Mouse (Mus musculus) ES-E14 (cell line): Measurements from ENCODE around the gene Pask. TPM values are rescaled to one million over a fixed set of nuclear protein-coding genes. Genes with fewer than 3 reads are reported as not detected.

Experiments
- DNase-seq: peaks from one replicate; pipeline ENCODE4 v3.0.0-alpha.2; 2013; ENCODE audit warnings: low read depth, low spot score
- H3K27ac ChIP-seq: 2 replicates; pipeline ENCODE4 v1.5.1; 2012; ENCODE audit warnings: low read depth, mild to moderate bottlenecking, low read length, moderate library complexity, mixed read lengths; ENCODE audit not compliant: poor library complexity, insufficient read depth, severe bottlenecking
- H3K36me3 ChIP-seq: 2 replicates; pipeline ENCODE4 v1.6.1; 2012; ENCODE audit warnings: mild to moderate bottlenecking, low read length, moderate library complexity, mixed read lengths; ENCODE audit not compliant: control insufficient read depth, poor library complexity, insufficient read depth, severe bottlenecking
- H3K4me1 ChIP-seq, 2 experiments: fragments of 150-350 bp in 1 of 2; sonication (generic) in 1 of 2; 2 replicates each; pipeline ENCODE4 v1.6.1; 2012; ENCODE audit warnings: low read length in 2 of 2, mild to moderate bottlenecking in 1 of 2, mixed read lengths in 1 of 2; ENCODE audit not compliant: control insufficient read depth in 2 of 2, insufficient read depth in 2 of 2, poor library complexity in 1 of 2
- H3K4me3 ChIP-seq, 2 experiments: fragments of 150-350 bp in 1 of 2; sonication (generic) in 1 of 2; 2 replicates each; pipeline ENCODE4 v1.5.1; 2012; ENCODE audit warnings: low read length in 2 of 2, low read depth in 1 of 2, mild to moderate bottlenecking in 1 of 2, mixed read lengths in 1 of 2; ENCODE audit not compliant: insufficient read depth in 1 of 2, poor library complexity in 1 of 2, severe bottlenecking in 1 of 2
- H3K9ac ChIP-seq: 2 replicates; pipeline ENCODE4 v1.6.1; 2012; ENCODE audit warnings: low read depth, mild to moderate bottlenecking, low read length, mixed read lengths; ENCODE audit not compliant: poor library complexity, insufficient read depth, severe bottlenecking
- H3K9me3 ChIP-seq: fragments of 150-350 bp; sonication (generic); 2 replicates; pipeline ENCODE4 v1.6.1; 2012; ENCODE audit warnings: low read depth, mild to moderate bottlenecking, low read length; ENCODE audit not compliant: control insufficient read depth, insufficient read depth
- CHD2 ChIP-seq: IDR thresholded peaks from 2 replicates; pipeline ENCODE4 v1.6.1; 2014; ENCODE audit warnings: mild to moderate bottlenecking, low read depth, low read length, inconsistent platforms
- HCFC1 ChIP-seq: IDR thresholded peaks from 2 replicates; pipeline ENCODE4 v1.6.1; 2012; ENCODE audit warnings: low read length, inconsistent platforms, borderline replicate concordance; ENCODE audit not compliant: insufficient read depth
- MAFK ChIP-seq: IDR thresholded peaks from 2 replicates; pipeline ENCODE4 v1.6.1; 2014; ENCODE audit warnings: mild to moderate bottlenecking, low read depth, low read length, inconsistent platforms; ENCODE audit not compliant: insufficient read depth
- ZC3H11A ChIP-seq: IDR thresholded peaks from 2 replicates; pipeline ENCODE4 v1.6.1; 2012; ENCODE audit warnings: low read depth, mild to moderate bottlenecking, inconsistent platforms, low read length, borderline replicate concordance
- ZNF384 ChIP-seq: IDR thresholded peaks from 2 replicates; pipeline ENCODE4 v1.6.1; 2012; ENCODE audit warnings: low read depth, low read length, inconsistent platforms
- in situ Hi-C, 2 experiments: fragments of 600-800 bp; cut with MboI; formaldehyde crosslinking; loops; one replicate each; pipeline ENCODE4 v1.15.1; 2025; ENCODE audit warnings: low sequenced_read_pairs in 2 of 2, inconsistent platforms in 1 of 2; ENCODE audit not compliant: unreplicated experiment in 2 of 2
- total RNA-seq: library from RNA; depleted of rRNA; stranded (reverse); fragments of 300-350 nt; gene quantifications from 2 replicates; pipeline ENCODE4 v1.2.3, GENCODE M21; 2012

The Pask gene
- total RNA-seq, 1 experiment: 34.4 TPM

DNA sequence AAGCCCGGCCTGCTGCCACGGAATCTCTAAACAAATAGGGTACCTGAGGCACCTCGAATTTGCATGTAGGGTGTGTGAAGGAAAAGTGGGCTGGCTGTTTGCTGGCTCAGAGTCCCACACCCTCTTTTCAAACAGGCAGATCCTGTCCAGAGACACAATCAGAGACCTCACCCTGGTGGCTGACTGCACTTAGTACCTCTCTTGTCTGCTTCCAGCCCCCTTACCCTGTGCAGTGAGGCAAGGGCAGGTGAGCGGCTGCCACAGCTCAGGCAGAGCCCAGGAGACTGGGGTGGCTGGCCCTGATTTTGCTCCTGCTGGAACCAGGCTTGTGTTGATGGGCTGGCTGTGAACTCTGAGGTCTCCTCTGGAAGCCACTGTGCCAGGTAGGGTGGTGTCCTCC lies 30.4 kb upstream of the Pask start, which contains the start of gene Ano7:
TSS of gene Ano7 (plus strand) at position 266 of the 400 bp plus-strand sequence.
- in situ Hi-C loops: no loop called here
- Histone ChIP-seq H3K4me3 (no peak within 1 kb of the TSS), H3K27ac (no peak within 1 kb of the TSS), H3K36me3 (no peaks in the 10 kb centered on the region), H3K9ac (no peak within 1 kb of the TSS), H3K4me1 (peaks cover 0 to 8% of the 10 kb centered on the region in 2 experiments; a peak in 2 of 4 replicates), H3K9me3 (no peaks in the 10 kb centered on the region)
- DNase-seq: no peak
- no peak for TF ChIP-seq MAFK
- no peak for TF ChIP-seq CHD2
- TF ChIP-seq HCFC1: no peak
- TF ChIP-seq ZC3H11A: no peak
- no peak for TF ChIP-seq ZNF384

DNA sequence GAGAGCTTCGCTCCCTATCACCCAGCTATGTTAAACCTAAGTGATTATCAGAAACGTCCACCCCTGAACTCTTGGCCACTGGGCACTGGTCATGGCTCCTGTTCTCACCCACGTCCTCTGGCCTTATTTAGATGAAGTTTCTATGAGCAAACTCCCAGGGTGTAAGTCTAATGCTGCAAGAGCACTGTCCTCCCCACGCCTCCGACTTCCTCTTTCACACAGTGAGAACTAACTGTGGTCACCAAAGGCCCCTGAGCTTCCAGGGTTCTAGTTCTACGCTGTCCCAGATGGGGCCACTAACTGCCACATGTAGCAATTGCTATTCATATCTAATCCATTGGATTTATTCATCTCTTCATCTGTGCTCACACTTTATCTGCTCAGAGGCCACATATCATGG lies 22.4 kb upstream of the Pask start:
- no peak overlapping the region for H3K9ac ChIP-seq
- in situ Hi-C loops: no loop called here
- TF ChIP-seq MAFK (no peak), CHD2 (no peak), ZNF384 (no peak), HCFC1 (no peak), ZC3H11A (no peak)
- H3K36me3 ChIP-seq: peaks cover 28% of the 10 kb centered on the region
- no peaks in the 10 kb centered on the region for H3K4me1 ChIP-seq
- H3K4me3 ChIP-seq: no peak overlapping the region
- H3K9me3 ChIP-seq: no peaks in the 10 kb centered on the region
- DNase-seq: no peak
- H3K27ac ChIP-seq: no peak overlapping the region

DNA sequence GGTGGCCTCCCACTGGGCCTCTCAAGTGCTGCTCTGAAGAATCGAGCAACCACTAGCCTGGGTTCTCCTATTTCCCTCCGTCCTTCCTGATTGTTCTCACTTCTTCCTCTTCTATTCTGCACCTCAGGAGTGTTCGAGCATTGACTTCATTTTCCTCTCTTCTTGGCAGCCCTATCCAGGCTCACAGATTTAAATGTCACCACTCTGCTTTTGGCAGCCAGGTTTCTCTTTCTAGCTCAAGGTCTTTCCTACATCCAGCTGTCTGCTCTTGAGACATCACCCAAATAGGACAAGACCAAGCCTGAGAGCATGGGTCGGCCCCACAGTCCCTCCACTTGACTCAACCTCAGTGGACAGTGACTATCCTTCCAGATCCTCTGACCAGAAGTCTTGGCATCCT lies 19.4 kb upstream of the Pask start:
- no peak overlapping the region for H3K4me3 ChIP-seq
- H3K9me3 ChIP-seq: no peaks in the 10 kb centered on the region
- no peak for DNase-seq
- no peak overlapping the region for H3K27ac ChIP-seq
- in situ Hi-C loops: no loop called here
- no peak for TF ChIP-seq HCFC1
- TF ChIP-seq ZNF384: no peak
- no peak for TF ChIP-seq MAFK
- no peaks in the 10 kb centered on the region for H3K4me1 ChIP-seq
- H3K36me3 ChIP-seq: peaks cover 35% of the 10 kb centered on the region
- H3K9ac ChIP-seq: no peak overlapping the region

DNA sequence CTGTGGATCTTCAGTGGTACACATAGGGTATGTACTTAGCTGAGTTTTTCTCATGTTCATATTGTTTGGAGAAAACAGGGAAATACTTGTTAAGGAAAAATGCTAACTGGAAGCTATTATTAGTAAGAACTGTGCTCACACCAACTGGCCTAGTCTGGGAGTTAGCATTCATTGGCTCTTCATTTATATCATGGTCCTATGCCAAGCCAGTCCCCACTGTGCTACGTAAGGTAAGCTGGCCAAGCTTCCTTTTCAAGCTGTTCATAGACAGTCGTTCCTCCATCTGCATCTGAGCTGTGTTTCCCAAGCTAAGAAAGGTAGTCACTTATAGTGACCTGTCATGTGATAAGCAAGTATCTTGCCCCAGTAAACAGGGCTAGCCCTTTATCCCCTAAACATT lies 9.4 kb upstream of the Pask start:
- no peak overlapping the region for H3K4me3 ChIP-seq
- H3K36me3 ChIP-seq: peaks cover 36% of the 10 kb centered on the region
- no peaks in the 10 kb centered on the region for H3K9me3 ChIP-seq
- H3K4me1 ChIP-seq: no peaks in the 10 kb centered on the region
- DNase-seq: no peak
- H3K9ac ChIP-seq: no peak overlapping the region
- no peak overlapping the region for H3K27ac ChIP-seq
- TF ChIP-seq ZNF384: no peak
- in situ Hi-C loops: no loop called here

DNA sequence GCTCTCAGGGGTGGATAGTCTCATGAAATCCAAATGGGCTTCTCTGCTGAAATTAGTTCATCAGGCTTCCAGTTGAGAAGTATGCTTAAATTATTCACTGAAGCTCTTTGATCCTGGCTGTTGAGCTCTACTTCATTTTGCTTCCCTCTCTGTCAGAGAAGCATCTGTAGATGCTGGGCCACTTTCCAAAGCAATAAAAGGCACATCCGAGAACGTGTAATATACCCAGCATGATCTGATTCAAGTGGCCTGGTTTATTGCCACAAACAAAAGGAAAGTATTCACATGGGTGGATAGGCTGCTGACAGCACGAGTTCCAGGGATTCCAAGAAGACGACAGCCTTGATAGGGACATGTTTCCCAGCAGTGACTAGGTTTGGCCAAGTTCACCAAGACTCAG lies 6.4 kb upstream of the Pask start:
- H3K36me3 ChIP-seq: peaks cover 29% of the 10 kb centered on the region
- DNase-seq: no peak
- in situ Hi-C loops: no loop called here
- no peak overlapping the region for H3K9ac ChIP-seq
- H3K9me3 ChIP-seq: no peaks in the 10 kb centered on the region
- H3K4me1 ChIP-seq: no peaks in the 10 kb centered on the region
- TF ChIP-seq ZC3H11A (no peak), MAFK (no peak), CHD2 (no peak), HCFC1 (no peak), ZNF384 (no peak)
- no peak overlapping the region for H3K27ac ChIP-seq
- no peak overlapping the region for H3K4me3 ChIP-seq
